Mouse (Mus musculus) heart, embryonic 16.5 days (tissue): ENCODE measurements around the gene Srsf7. TPM values are rescaled to one million over a fixed set of nuclear protein-coding genes. Genes with fewer than 3 reads are reported as not detected.

Experiments
- ATAC-seq: fragments of 200-750 bp; cut with Nextera tagmentation; replicated peaks from 2 replicates; pipeline ENCODE4 v1.8.0; 2017; ENCODE audit warnings: moderate number of reproducible peaks; ENCODE audit not compliant: insufficient read depth, low FRiP score; ENCODE audit errors: extremely low read depth
- H3K27ac ChIP-seq: fragments of 300-500 bp; sonication (generic); 2 replicates; pipeline ENCODE4 v1.5.1; 2014; ENCODE audit warnings: mild to moderate bottlenecking, low read length, control low read depth, moderate library complexity
- H3K27me3 ChIP-seq: fragments of 300-500 bp; sonication (generic); 2 replicates; pipeline ENCODE4 v1.6.1; 2014; ENCODE audit warnings: low read length, mixed read lengths; ENCODE audit not compliant: control insufficient read depth, insufficient read depth
- H3K36me3 ChIP-seq: fragments of 300-500 bp; sonication (generic); 2 replicates; pipeline ENCODE4 v1.6.1; 2014; ENCODE audit not compliant: control insufficient read depth, insufficient read depth
- H3K4me1 ChIP-seq: fragments of 300-500 bp; sonication (generic); 2 replicates; pipeline ENCODE4 v1.6.1; 2014; ENCODE audit warnings: low read length, mixed read lengths; ENCODE audit not compliant: control insufficient read depth, insufficient read depth
- H3K4me2 ChIP-seq: fragments of 300-500 bp; sonication (generic); 2 replicates; pipeline ENCODE4 v1.6.1; 2014; ENCODE audit warnings: low read depth, mild to moderate bottlenecking, control low read depth, low read length
- H3K4me3 ChIP-seq: fragments of 300-500 bp; sonication (generic); 2 replicates; pipeline ENCODE4 v1.5.1; 2014; ENCODE audit warnings: mild to moderate bottlenecking, control low read depth, low read length
- H3K9ac ChIP-seq: fragments of 300-500 bp; sonication (generic); 2 replicates; pipeline ENCODE4 v1.6.1; 2014; ENCODE audit warnings: low read length, control low read depth
- H3K9me3 ChIP-seq: fragments of 300-500 bp; sonication (generic); replicated peaks from 2 replicates; pipeline ENCODE4 v1.6.1; 2016; ENCODE audit warnings: low read length; ENCODE audit not compliant: control insufficient read depth
- WGBS: fragments of 180-500 bp; shearing (Covaris S2); extraction: QIAGEN DNeasy Blood & Tissue Kit; methylation state at CpG from one replicate; pipeline ENCODE4 v1.1.7; 2014; 5-methylcytosine and 5-hydroxymethylcytosine counted together
- polyA plus RNA-seq: library from polyadenylated mRNA; unstranded; fragments of >200 nt; fragmentation: Nextera tagmentation; extraction: Ambion mirVana; gene quantifications from 2 replicates; pipeline ENCODE4 v1.2.1, GENCODE M21; 2015

Gene Srsf7
- polyA plus RNA-seq, 1 experiment from 2014 or later: 311 TPM

- 88% methylated on average over 8 of the region's 8 CpGs for WGBS
- Histone ChIP-seq H3K27ac (no peak overlapping the region), H3K4me1 (peaks cover 10% of the 10 kb centered on the region), H3K4me3 (no peak overlapping the region), H3K27me3 (no peaks in the 10 kb centered on the region), H3K4me2 (no peak overlapping the region), H3K9me3 (no peaks in the 10 kb centered on the region), H3K36me3 (no peaks in the 10 kb centered on the region), H3K9ac (no peak overlapping the region)
- 0 out of 2 replicates have a peak, but pooled peaks have one; percentile 20 for ATAC-seq
Measured at GRCm38 (mm10) chr17:80156905-80157304, 50.2 kb downstream of the Srsf7 start.

GRCm38 (mm10) chr17:80153631-80154030 lies 53.5 kb downstream of the Srsf7 start:
- Histone ChIP-seq H3K9ac (no peak overlapping the region), H3K4me3 (no peak overlapping the region), H3K9me3 (no peaks in the 10 kb centered on the region), H3K4me1 (peaks cover 5% of the 10 kb centered on the region), H3K27ac (no peak overlapping the region), H3K36me3 (no peaks in the 10 kb centered on the region), H3K27me3 (no peaks in the 10 kb centered on the region), H3K4me2 (no peak overlapping the region)
- 71% methylated on average over 2 of the region's 2 CpGs for WGBS
- ATAC-seq: no peak

- peaks cover 9% of the 10 kb centered on the region for H3K4me1 ChIP-seq
- no peaks in the 10 kb centered on the region for H3K9me3 ChIP-seq
- 72% methylated on average over 12 of the region's 12 CpGs for WGBS
- no peak overlapping the region for H3K4me3 ChIP-seq
- no peak for ATAC-seq
- H3K9ac ChIP-seq: no peak overlapping the region
- no peak overlapping the region for H3K4me2 ChIP-seq
- no peaks in the 10 kb centered on the region for H3K36me3 ChIP-seq
- no peak overlapping the region for H3K27ac ChIP-seq
- no peaks in the 10 kb centered on the region for H3K27me3 ChIP-seq
Measured at GRCm38 (mm10) chr17:80152767-80153630, 54.1 kb downstream of the Srsf7 start.

GRCm38 (mm10) chr17:80151353-80151752 lies 55.8 kb downstream of the Srsf7 start:
- no peak overlapping the region for H3K27ac ChIP-seq
- H3K36me3 ChIP-seq: no peaks in the 10 kb centered on the region
- H3K4me2 ChIP-seq: no peak overlapping the region
- H3K4me3 ChIP-seq: no peak overlapping the region
- WGBS: 61% methylated on average over 5 of the region's 5 CpGs
- H3K4me1 ChIP-seq: peaks cover 17% of the 10 kb centered on the region
- no peaks in the 10 kb centered on the region for H3K9me3 ChIP-seq
- no peak overlapping the region for H3K9ac ChIP-seq
- H3K27me3 ChIP-seq: no peaks in the 10 kb centered on the region
- ATAC-seq: no peak

Other genes starting within 250 kb of the Srsf7 start
- 38.7 and 44.4 TPM in 2 replicates for gene Hnrnpll, start 145.0 kb downstream of the Srsf7 start, polyA plus RNA-seq
- 14.5 and 14.7 TPM in 2 replicates for gene Galm, start 79.8 kb downstream of the Srsf7 start, polyA plus RNA-seq
- gene Ttc39d, start 153 bp upstream of the Srsf7 start, polyA plus RNA-seq: 0.25 TPM in 1 of 2 replicates, not detected in the other
- 26.3 and 26.8 TPM in 2 replicates for gene Gemin6, start 17.1 kb upstream of the Srsf7 start, polyA plus RNA-seq
- 25.7 and 27.5 TPM in 2 replicates for gene Morn2, start 82.9 kb upstream of the Srsf7 start, polyA plus RNA-seq
- gene Dhx57, start 83.2 kb upstream of the Srsf7 start, polyA plus RNA-seq: 8.6 and 8.9 TPM in 2 replicates
- gene Arhgef33, start 100.1 kb upstream of the Srsf7 start, polyA plus RNA-seq: 0.64 and 0.72 TPM in 2 replicates
- gene Gm10190, start 166.2 kb upstream of the Srsf7 start, polyA plus RNA-seq: 0.79 and 1.3 TPM in 2 replicates